Mouse (Mus musculus): ENCODE data around the gene Hoxc4. TPM values are rescaled to one million over a fixed set of nuclear protein-coding genes. Genes with fewer than 3 reads are reported as not detected.

Gene Hoxc4
- polyA plus RNA-seq, 1 experiment from 2014 or later: 1.7 TPM

DNA sequence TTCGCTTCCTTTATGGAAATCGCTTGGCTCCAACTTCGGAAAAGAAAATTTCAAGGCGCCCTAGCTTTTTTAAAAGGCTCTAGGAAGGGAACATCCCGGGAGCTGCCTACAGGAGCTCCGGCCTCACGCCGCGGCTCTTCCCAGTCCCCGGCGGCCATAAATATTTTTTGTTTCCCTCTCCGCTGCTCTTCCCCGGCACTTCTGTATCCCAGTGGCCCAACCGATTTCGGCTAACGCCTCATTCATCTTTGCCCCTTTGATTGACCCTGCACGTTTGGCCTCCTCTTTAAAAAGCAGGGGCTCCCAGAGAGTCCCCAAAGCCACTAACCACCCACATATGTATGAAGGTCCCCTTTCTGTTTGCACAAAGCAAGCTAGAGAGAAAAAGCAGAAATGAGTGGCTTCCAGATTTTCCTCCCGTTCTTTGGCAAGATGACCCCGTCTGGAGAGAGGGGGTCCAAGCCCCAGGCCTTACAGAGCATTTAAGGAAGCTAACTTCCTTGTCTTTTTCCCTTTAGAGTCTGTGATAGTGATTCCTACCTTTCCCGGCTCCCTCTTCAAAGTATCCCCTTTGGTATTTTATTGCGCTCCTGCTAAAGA lies 40.8 kb downstream of the Hoxc4 start:
- H3K9ac ChIP-seq: no peak overlapping the region
- no peaks in the 10 kb centered on the region for H3K36me3 ChIP-seq
- H3K4me2 ChIP-seq: no peak overlapping the region
- no peaks in the 10 kb centered on the region for H3K9me3 ChIP-seq
- peaks cover 25% of the 10 kb centered on the region for H3K4me1 ChIP-seq
- 17% methylated on average over 21 of the region's 21 CpGs for WGBS
- peak overlapping the region; percentile 0; the same call in 1 of the 2 replicates for H3K4me3 ChIP-seq
- H3K27ac ChIP-seq: no peak overlapping the region
- no peak for ATAC-seq (ENCODE audit: insufficient number of reproducible peaks, low FRiP score, low TSS enrichment, low read depth)
- peaks cover 89% of the 10 kb centered on the region for H3K27me3 ChIP-seq

DNA sequence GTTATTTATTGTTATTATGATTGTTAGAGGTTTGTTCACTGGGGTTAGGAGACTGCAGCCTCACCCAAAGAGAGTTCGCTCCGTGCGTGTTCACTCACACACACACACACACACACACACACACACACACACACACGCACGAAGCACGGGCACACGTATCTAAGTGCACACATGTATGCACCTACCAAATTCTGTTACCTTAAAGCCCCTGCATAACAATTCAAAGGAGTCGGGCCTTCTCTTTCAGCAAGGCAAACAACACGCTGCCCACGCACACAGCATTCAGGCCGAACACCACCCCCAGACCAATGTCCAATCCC lies 41.2 kb downstream of the Hoxc4 start:
- H3K27me3 ChIP-seq: peaks cover 86% of the 10 kb centered on the region
- no peak overlapping the region for H3K9ac ChIP-seq
- no peak overlapping the region for H3K27ac ChIP-seq
- ATAC-seq (ENCODE audit: insufficient number of reproducible peaks, low FRiP score, low TSS enrichment, low read depth): no peak
- WGBS: 39% methylated on average over 11 of the region's 11 CpGs
- H3K4me3 ChIP-seq: no peak overlapping the region
- peaks cover 25% of the 10 kb centered on the region for H3K4me1 ChIP-seq
- no peak overlapping the region for H3K4me2 ChIP-seq
- no peaks in the 10 kb centered on the region for H3K9me3 ChIP-seq
- H3K36me3 ChIP-seq: no peaks in the 10 kb centered on the region

DNA sequence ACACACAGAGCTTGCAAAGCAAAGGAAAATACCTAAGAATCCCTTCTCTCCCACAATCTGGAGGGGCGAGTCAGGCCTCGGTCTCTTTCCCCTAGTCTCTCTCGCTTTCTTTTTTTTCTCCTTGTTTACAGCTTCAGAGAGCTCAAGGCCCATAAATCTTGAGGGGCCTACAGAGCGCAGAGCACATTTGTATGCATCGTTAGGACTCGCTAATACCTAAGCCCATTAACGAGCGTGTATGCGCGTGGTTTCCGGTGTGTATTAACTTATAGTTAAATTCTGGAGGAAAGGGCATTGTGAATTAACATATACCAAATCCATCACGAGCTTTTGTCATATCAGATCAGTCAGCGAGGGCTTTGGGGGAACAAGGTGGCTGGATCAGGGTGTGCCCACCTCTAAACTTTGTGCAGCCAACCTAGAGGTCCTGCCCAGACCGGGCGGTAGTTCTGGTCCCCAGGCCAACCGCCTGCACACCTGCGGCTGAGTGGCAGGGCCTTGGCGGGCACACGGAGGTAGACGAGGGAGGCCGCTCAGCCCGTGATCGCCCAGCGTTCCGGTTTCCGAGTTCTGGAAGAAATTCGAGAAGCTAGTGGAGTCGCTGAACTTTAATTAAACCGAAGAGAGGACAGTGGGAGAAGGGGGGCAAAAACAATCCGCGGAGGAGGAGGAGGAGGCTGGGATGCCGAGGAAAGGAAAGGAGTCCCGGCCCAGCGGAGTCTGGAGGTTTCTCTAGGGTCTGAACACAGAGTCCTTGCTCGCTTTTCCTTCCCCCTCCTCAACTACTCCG lies 41.8 kb downstream of the Hoxc4 start:
- peak overlapping the region; percentile 40; the same call in 1 of the 2 replicates for H3K27ac ChIP-seq
- H3K4me1 ChIP-seq: peaks cover 25% of the 10 kb centered on the region
- 21% methylated on average over 36 of the region's 36 CpGs for WGBS
- H3K9me3 ChIP-seq: no peaks in the 10 kb centered on the region
- H3K9ac ChIP-seq: no peak overlapping the region
- no peaks in the 10 kb centered on the region for H3K36me3 ChIP-seq
- no peak for ATAC-seq (ENCODE audit: insufficient number of reproducible peaks, low FRiP score, low TSS enrichment, low read depth)
- peaks cover 84% of the 10 kb centered on the region for H3K27me3 ChIP-seq
- peak overlapping the region; percentile 20 for H3K4me2 ChIP-seq
- no peak overlapping the region for H3K4me3 ChIP-seq

DNA sequence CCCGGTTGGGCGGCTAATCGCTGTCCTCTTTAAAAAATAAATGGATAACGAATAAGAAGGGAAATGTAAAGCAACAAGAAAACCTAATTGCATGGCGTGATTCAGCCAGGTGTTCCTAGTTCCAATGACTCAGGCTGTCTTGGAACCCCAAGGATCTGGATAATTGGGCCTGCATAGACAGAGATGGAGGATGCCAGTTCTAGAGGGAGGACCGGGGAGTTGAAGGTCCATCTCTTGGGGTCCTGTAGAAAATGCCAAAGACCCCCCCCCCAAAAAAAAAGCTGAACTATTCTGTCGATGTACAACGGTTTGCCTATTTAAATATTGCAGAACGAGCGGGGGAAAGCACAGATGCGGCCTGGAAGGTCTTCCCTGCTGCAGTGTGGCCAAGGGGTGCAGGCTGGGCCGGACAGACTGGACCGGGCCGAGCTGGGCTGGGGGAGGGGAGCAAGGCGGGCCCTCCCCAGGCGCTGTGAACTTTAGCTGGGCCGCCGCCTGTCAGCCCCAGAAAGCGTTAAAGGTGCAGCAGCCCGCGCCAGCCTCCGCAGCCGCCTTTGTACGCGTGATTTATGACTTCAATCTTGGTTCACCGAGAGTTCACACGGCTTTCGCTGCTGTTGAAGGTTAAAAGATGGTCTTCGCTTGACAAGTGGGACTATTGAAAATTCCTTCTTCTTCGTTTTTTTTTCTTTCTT lies 42.5 kb downstream of the Hoxc4 start:
- Histone ChIP-seq H3K4me2 (peak overlapping the region; percentile 20), H3K27ac (peak overlapping the region; percentile 40; the same call in 1 of the 2 replicates), H3K4me3 (no peak overlapping the region), H3K27me3 (peaks cover 86% of the 10 kb centered on the region), H3K36me3 (no peaks in the 10 kb centered on the region), H3K4me1 (peaks cover 25% of the 10 kb centered on the region), H3K9ac (no peak overlapping the region), H3K9me3 (no peaks in the 10 kb centered on the region)
- no peak for ATAC-seq (ENCODE audit: insufficient number of reproducible peaks, low FRiP score, low TSS enrichment, low read depth)
- WGBS: 9% methylated on average over 29 of the region's 30 CpGs

DNA sequence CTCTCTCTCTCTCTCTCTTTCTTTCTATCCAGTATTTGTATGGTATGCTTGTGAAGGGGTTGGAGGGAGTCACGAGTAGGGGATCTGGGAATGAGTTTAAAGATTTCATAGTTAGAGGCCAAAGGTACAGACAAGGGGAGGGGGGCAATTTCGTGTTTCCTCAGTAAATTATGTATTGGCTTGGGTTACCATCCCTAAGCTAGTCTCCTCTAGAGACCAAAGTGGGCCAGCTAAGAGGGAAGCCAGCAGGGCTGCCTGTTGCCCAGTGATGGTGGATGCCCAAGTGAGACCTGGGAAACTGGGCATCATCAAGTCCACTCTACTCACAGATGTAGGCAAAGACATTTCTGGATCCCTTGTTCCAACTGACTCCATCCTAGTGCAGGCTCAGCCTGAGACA lies 43.3 kb downstream of the Hoxc4 start:
- no peak overlapping the region for H3K27ac ChIP-seq
- no peaks in the 10 kb centered on the region for H3K9me3 ChIP-seq
- H3K4me2 ChIP-seq: no peak overlapping the region
- peaks cover 86% of the 10 kb centered on the region for H3K27me3 ChIP-seq
- no peaks in the 10 kb centered on the region for H3K36me3 ChIP-seq
- no peak for ATAC-seq (ENCODE audit: insufficient number of reproducible peaks, low FRiP score, low TSS enrichment, low read depth)
- no peak overlapping the region for H3K4me3 ChIP-seq
- 25% methylated on average over 2 of the region's 2 CpGs for WGBS
- peaks cover 25% of the 10 kb centered on the region for H3K4me1 ChIP-seq
- no peak overlapping the region for H3K9ac ChIP-seq

DNA sequence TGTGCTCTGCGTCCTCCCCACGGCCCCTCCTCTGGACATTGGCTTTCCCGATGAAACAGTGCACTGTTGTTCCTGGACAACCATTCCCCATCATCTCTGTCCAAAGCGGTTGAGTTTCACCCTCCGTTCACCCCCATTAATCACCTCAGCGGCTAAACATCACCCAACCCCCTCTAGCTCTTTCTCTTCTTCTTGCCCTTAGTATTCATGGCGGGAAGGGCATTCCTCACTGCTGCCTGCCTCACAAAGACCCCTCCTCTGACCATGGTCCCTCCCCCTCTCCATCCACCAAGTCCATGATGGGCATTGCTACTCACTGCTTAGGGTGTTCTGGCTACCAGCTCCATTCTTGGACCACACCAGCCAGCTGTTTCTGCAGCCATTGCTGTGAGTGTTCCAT lies 46.9 kb downstream of the Hoxc4 start:
- Histone ChIP-seq H3K4me2 (no peak overlapping the region), H3K9me3 (no peaks in the 10 kb centered on the region), H3K4me1 (peaks cover 19% of the 10 kb centered on the region), H3K4me3 (no peak overlapping the region), H3K9ac (no peak overlapping the region), H3K27ac (no peak overlapping the region), H3K36me3 (no peaks in the 10 kb centered on the region), H3K27me3 (peaks cover 90% of the 10 kb centered on the region)
- ATAC-seq (ENCODE audit: insufficient number of reproducible peaks, low FRiP score, low TSS enrichment, low read depth): no peak
- WGBS: 20% methylated on average over 7 of the region's 7 CpGs

DNA sequence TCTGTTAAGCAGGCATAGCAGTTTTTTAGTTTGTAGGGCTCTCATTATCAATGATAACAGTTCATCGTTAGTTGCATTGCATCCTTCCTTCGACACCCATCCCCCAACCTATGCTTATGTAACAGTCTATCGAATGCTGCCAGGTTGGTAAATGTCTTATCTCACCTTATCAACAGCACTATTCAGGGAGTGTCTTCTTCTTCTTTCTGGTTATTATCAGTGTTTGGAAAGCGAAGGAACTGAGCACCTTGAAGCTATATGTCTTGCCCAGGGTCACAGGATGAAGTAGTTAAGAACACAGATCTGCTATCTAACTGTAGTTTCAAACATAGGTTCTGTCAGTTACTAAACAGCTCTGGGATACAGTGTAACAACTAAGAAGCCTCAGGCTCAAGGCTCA lies 49.0 kb downstream of the Hoxc4 start:
- Histone ChIP-seq H3K27ac (no peak overlapping the region), H3K4me1 (peaks cover 7% of the 10 kb centered on the region), H3K9me3 (no peaks in the 10 kb centered on the region), H3K4me2 (no peak overlapping the region), H3K36me3 (no peaks in the 10 kb centered on the region), H3K9ac (no peak overlapping the region), H3K4me3 (no peak overlapping the region), H3K27me3 (peaks cover 83% of the 10 kb centered on the region)
- no peak for ATAC-seq (ENCODE audit: insufficient number of reproducible peaks, low FRiP score, low TSS enrichment, low read depth)
- whole genome bisulfite sequencing: 48% methylated on average over 4 of the region's 4 CpGs

DNA sequence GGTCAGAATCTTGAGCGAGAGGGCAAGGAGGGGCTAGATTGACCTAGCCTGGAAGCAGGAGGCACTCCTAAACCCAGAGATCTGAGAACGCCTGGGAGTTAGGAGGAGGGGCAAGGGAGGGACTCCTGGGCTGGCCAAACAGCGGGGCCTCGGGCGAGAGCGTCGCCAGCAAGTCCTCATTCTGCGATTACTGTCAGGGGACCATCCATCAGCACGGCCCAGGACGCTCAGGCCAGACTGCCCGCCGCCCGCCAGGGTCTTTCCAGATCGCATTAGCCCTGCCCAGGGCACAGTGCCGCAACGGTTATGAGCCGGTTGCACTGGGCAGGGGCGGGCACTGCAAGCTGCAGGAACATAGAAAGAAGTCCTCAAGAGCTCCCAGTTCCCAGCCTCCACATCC lies 50.4 kb downstream of the Hoxc4 start:
- ATAC-seq (ENCODE audit: insufficient number of reproducible peaks, low FRiP score, low TSS enrichment, low read depth): no peak
- no peaks in the 10 kb centered on the region for H3K9me3 ChIP-seq
- peak overlapping the region; percentile 22 for H3K4me3 ChIP-seq
- 2% methylated on average over 18 of the region's 18 CpGs for WGBS
- H3K36me3 ChIP-seq: no peaks in the 10 kb centered on the region
- peaks cover 70% of the 10 kb centered on the region for H3K27me3 ChIP-seq
- peak overlapping the region; percentile 41 for H3K4me2 ChIP-seq
- H3K27ac ChIP-seq: no peak overlapping the region
- no peak overlapping the region; the same call in 1 of the 2 replicates for H3K9ac ChIP-seq
- peaks cover 7% of the 10 kb centered on the region for H3K4me1 ChIP-seq

DNA sequence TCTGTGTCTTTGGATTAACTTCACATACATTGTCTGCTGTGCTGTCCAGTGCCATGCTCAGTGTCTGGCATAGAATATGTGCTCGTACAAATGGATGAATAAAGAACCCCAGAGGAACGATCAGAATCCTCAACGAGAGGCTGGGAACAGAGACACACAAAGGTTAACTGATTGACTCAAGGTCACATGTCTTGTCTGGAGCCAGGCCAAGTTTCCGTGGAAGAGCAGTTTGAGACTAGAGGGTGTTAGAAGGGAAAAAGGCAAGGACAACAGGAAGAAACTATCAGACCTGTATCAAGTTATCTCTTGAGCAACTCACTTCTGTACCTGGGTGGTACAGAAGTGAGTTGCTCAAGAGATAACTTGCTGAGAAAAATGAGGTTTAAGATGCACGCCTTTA lies 52.5 kb downstream of the Hoxc4 start:
- Histone ChIP-seq H3K27ac (no peak overlapping the region), H3K36me3 (no peaks in the 10 kb centered on the region), H3K4me1 (peaks cover 18% of the 10 kb centered on the region), H3K9me3 (no peaks in the 10 kb centered on the region), H3K4me3 (no peak overlapping the region), H3K9ac (no peak overlapping the region), H3K4me2 (no peak overlapping the region), H3K27me3 (peaks cover 61% of the 10 kb centered on the region)
- ATAC-seq (ENCODE audit: insufficient number of reproducible peaks, low FRiP score, low TSS enrichment, low read depth): no peak
- WGBS: 56% methylated on average over 5 of the region's 5 CpGs

DNA sequence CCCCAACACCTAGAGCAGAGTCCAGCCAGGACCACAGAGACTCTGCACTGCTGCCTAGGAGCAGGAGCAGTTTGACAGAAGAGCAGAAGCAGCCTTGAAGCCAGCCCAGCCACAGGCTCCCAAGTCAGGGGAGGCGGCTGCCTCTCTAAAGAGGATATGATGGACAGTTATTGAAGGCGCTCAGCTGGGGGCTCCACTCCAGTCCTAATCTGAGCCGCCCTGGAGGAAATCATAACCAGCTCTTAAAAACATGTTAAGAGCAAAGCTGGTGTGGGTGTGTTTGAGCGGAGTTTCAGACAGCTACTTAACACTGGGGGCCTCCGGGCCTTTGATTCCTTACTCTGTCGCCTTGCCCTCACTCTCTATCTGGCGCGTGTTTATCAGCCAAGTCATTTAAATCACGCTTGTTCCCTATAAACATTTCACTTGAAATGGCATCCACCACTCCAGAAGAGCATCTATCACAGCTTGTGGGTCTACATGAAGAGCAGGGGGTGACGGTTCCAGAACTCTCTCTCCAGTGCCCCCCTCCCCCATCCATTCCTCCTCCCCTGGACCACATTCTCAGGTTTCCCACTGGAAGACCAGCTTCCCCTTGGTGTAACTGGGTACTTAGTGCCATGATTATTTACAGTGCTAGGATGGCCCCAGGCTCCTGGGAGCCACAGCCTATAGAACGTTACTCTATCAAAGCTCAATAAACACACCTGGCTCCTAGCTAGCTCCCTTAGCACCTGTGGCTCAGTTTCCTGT lies 56.1 kb downstream of the Hoxc4 start:
- no peak overlapping the region for H3K4me3 ChIP-seq
- H3K27me3 ChIP-seq: peaks cover 30% of the 10 kb centered on the region
- peaks cover 12% of the 10 kb centered on the region for H3K4me1 ChIP-seq
- ATAC-seq (ENCODE audit: insufficient number of reproducible peaks, low FRiP score, low TSS enrichment, low read depth): no peak
- no peaks in the 10 kb centered on the region for H3K36me3 ChIP-seq
- WGBS: 8% methylated on average over 11 of the region's 11 CpGs
- no peak overlapping the region for H3K27ac ChIP-seq
- no peak overlapping the region for H3K9ac ChIP-seq
- H3K4me2 ChIP-seq: no peak overlapping the region
- H3K9me3 ChIP-seq: no peaks in the 10 kb centered on the region

DNA sequence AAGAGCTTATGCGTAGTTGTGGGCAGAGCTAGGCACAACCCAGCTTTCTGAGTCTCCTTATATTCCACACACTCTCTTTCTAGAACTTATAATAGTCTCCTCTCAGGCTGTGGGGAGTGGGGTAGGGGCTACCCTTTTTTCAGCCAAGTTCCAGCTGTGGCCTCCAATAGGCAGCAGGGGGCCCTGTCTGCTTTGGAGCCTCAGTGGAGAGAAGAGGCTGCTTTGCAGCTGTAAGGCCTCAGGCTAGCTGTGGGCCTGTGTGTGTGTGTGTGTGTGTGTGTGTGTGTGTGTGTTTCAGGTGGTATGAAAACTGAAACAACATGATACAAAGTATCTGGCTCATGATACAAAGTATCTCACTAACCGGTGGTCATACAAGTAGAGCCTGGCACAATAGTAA lies 58.9 kb downstream of the Hoxc4 start:
- no peak overlapping the region for H3K4me2 ChIP-seq
- H3K9ac ChIP-seq: no peak overlapping the region
- H3K27me3 ChIP-seq: peaks cover 19% of the 10 kb centered on the region
- no peaks in the 10 kb centered on the region for H3K36me3 ChIP-seq
- ATAC-seq (ENCODE audit: insufficient number of reproducible peaks, low FRiP score, low TSS enrichment, low read depth): no peak
- no peak overlapping the region for H3K27ac ChIP-seq
- H3K9me3 ChIP-seq: no peaks in the 10 kb centered on the region
- peaks cover 12% of the 10 kb centered on the region for H3K4me1 ChIP-seq
- WGBS: 76% methylated on average over 2 of the region's 2 CpGs
- H3K4me3 ChIP-seq: no peak overlapping the region

DNA sequence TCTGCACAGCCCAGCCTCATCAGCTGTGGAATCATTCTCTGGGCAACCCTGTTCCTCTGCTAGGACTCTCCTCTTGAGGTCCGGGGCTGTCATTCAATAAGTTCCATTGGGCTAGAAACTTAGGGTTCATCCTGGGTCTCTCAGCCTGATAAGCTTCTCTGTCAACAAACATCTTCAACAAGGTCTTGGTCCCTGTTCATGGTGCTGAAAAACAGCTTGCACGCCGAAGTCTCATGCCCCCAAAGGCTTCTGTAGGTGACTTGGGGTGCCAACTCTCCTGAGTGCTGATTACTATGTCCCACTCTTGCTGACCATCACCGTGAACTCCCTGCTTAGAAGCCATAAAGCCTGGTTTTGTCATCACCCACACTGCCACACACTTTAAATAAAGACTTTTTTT lies 63.9 kb downstream of the Hoxc4 start:
- H3K27ac ChIP-seq: no peak overlapping the region
- no peaks in the 10 kb centered on the region for H3K36me3 ChIP-seq
- H3K9ac ChIP-seq: no peak overlapping the region
- H3K27me3 ChIP-seq: peaks cover 55% of the 10 kb centered on the region
- H3K4me1 ChIP-seq: peaks cover 20% of the 10 kb centered on the region
- WGBS: 53% methylated on average over 4 of the region's 4 CpGs
- no peaks in the 10 kb centered on the region for H3K9me3 ChIP-seq
- H3K4me2 ChIP-seq: no peak overlapping the region
- no peak for ATAC-seq (ENCODE audit: insufficient number of reproducible peaks, low FRiP score, low TSS enrichment, low read depth)
- H3K4me3 ChIP-seq: no peak overlapping the region

Data from limb, embryonic 15.5 days (tissue).